Mouse (Mus musculus) neural tube, embryonic 12.5 days (tissue): ENCODE results near the gene Phyhipl. TPM values are rescaled to one million over a fixed set of nuclear protein-coding genes. Genes with fewer than 3 reads are reported as not detected.

Experiments
- ATAC-seq: fragments of 200-750 bp; cut with Nextera tagmentation; 2 replicates; pipeline ENCODE4 v1.8.0; 2017; ENCODE audit warnings: low read depth, mild to moderate bottlenecking, moderate TSS enrichment, moderate library complexity; ENCODE audit not compliant: low FRiP score
- H3K27ac ChIP-seq: fragments of 300-500 bp; sonication (generic); 2 replicates; pipeline ENCODE4 v1.5.1; 2016
- H3K27me3 ChIP-seq: fragments of 300-500 bp; sonication (generic); replicated peaks from 2 replicates; pipeline ENCODE4 v1.6.1; 2016; ENCODE audit warnings: mild to moderate bottlenecking
- H3K36me3 ChIP-seq: fragments of 300-500 bp; sonication (generic); 2 replicates; pipeline ENCODE4 v1.6.1; 2016; ENCODE audit warnings: mild to moderate bottlenecking
- H3K4me1 ChIP-seq: fragments of 300-500 bp; sonication (generic); 2 replicates; pipeline ENCODE4 v1.6.1; 2016
- H3K4me2 ChIP-seq: fragments of 300-500 bp; sonication (generic); replicated peaks from 2 replicates; pipeline ENCODE4 v1.6.1; 2016; ENCODE audit warnings: mild to moderate bottlenecking
- H3K4me3 ChIP-seq: fragments of 300-500 bp; sonication (generic); 2 replicates; pipeline ENCODE4 v1.5.1; 2016
- H3K9ac ChIP-seq: fragments of 300-500 bp; sonication (generic); 2 replicates; pipeline ENCODE4 v1.6.1; 2016; ENCODE audit warnings: mild to moderate bottlenecking
- H3K9me3 ChIP-seq: fragments of 300-500 bp; sonication (generic); 2 replicates; pipeline ENCODE4 v1.6.1; 2016; ENCODE audit warnings: mild to moderate bottlenecking
- WGBS: fragments of 180-500 bp; shearing (Covaris S2); methylation state at CpG from one replicate; pipeline ENCODE4 v1.1.7; 2016; 5-methylcytosine and 5-hydroxymethylcytosine counted together
- polyA plus RNA-seq: library from polyadenylated mRNA; unstranded; fragments of >200 nt; fragmentation: Nextera tagmentation; extraction: Ambion mirVana; gene quantifications from 2 replicates; pipeline ENCODE4 v1.2.1, GENCODE M21; 2016

Phyhipl gene
- polyA plus RNA-seq, 1 experiment from 2014 or later: 203 TPM

DNA sequence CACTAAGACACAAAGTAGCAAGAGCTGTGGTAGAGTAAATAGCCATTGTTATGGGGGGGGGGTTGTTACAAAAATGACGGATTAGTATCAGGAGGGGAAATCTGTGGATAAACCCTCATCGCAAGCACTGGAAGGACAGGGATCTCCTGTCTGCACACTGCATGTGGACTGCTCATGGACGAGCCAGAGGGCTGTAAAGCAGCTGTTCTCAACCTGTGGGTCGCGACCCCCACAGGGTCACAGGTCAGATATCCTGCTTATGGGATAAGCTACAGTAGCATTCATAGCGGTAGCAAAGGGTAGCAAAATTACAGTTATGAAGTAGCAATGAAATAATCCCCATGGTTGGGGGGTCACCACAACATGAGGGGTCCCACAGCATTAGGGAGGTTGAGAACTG, 39.4 kb downstream of the Phyhipl start:
- WGBS: 84% methylated on average over 6 of the region's 6 CpGs
- no peak for ATAC-seq
- H3K9me3 ChIP-seq: no peaks in the 10 kb centered on the region
- H3K4me1 ChIP-seq: no peaks in the 10 kb centered on the region
- no peak overlapping the region for H3K4me2 ChIP-seq
- H3K4me3 ChIP-seq: no peak overlapping the region
- no peaks in the 10 kb centered on the region for H3K36me3 ChIP-seq
- no peaks in the 10 kb centered on the region for H3K27me3 ChIP-seq
- H3K27ac ChIP-seq: no peak overlapping the region
- no peak overlapping the region for H3K9ac ChIP-seq

DNA sequence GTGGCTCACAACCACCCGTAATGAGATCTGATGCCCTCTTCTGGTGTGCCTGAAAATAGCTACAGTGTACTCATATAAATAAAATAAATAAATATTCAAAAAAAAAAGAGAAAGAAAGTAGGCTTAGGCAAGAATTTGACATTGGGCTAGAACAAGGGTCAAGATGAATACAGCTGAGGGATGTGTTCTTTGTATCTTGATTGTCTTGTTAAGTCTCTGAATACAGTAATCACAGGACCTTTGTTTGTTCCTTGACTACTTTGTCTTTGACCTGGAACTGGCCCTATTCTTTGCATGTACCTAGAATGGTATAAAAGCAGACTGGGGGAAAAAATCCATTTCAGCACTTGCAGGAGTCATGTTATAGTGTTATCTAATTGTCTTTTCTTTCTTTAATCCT, 44.1 kb downstream of the Phyhipl start:
- H3K27me3 ChIP-seq: no peaks in the 10 kb centered on the region
- no peak overlapping the region for H3K9ac ChIP-seq
- H3K4me3 ChIP-seq: no peak overlapping the region
- no peaks in the 10 kb centered on the region for H3K9me3 ChIP-seq
- WGBS: 100% methylated on average over 1 of the region's 1 CpGs
- H3K36me3 ChIP-seq: no peaks in the 10 kb centered on the region
- no peak for ATAC-seq
- no peak overlapping the region for H3K4me2 ChIP-seq
- no peak overlapping the region for H3K27ac ChIP-seq
- no peaks in the 10 kb centered on the region for H3K4me1 ChIP-seq

DNA sequence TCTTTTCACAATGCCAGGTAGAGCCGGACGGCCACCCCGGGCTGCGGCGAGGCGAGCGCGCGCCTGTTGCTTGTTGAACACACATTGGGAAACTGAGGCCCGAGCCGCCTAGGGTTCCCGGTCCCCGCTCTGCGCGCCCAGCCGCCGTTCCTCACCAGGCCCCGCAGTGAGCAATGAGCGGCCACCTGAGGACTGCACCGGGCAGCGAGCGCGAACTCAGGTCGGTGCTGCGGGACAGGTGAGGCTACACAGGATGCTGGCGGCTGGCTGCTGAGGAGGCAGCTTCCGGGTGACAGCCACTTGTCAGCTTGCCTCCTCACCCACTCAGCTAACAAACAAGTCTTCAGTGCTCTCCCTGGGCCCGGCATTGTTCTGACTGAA, 55.9 kb downstream of the Phyhipl start:
- peak; percentile 59 for ATAC-seq
- H3K27ac ChIP-seq: peak overlapping the region; percentile 95

DNA sequence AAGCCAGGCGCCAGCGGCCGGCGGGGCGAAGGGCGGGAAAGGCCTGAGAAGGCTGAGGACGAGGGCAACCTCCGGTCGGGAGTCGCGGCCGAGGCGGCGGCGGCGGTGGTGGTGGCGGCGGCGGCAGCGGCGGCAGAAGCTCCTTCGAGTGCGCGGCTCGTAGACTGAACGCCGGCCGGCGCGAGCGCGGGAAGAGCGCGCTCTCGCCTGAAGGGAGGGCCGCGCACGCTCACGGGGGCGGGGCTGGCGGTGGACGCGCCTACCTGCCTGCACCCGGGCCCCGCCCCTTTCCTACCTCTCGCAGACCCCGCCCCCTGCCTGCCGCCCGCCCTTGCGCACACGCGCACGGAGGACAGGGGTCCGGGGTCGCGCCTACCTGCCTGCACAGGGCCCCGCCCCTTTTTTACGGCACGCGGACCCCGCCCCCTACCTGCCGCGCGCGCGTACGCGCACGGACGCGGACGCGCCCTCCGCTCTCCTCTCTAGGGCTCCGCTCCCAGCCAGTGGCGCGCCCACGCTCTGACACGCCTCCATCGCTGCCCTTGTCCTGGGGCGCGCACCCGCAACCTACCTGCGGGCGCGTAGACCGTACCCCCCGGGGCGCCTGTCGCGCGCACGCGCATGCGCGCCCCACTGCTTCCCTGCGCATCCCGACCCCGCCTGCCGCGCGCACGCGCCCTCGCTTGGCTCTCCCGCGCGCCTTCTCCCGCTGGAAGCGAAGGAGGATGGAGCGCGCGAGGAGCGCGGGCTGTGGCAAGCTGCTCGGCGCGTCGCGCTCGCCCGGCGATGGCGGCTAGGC, 56.4 kb downstream of the Phyhipl start:
- Histone ChIP-seq H3K4me2 (peak overlapping the region; percentile 91), H3K36me3 (0 out of 2 replicates have a peak, but pooled peaks cover under 1% of the 10 kb centered on the region), H3K27me3 (no peaks in the 10 kb centered on the region; the same call in 1 of the 2 replicates), H3K4me3 (peak overlapping the region; percentile 88), H3K9me3 (peaks cover 2% of the 10 kb centered on the region; the same call in 1 of the 2 replicates), H3K27ac (peak overlapping the region; percentile 95), H3K9ac (peak overlapping the region; percentile 95), H3K4me1 (peaks cover 6% of the 10 kb centered on the region)
- under 1% methylated on average over 105 of the region's 124 CpGs for WGBS
- ATAC-seq: peak; percentile 91

More for the DNA sequence above, 55.9 kb downstream of the Phyhipl start:
- peaks cover 3% of the 10 kb centered on the region for H3K4me1 ChIP-seq
- H3K9me3 ChIP-seq: peaks cover 5% of the 10 kb centered on the region; the same call in 1 of the 2 replicates
- H3K9ac ChIP-seq: peak overlapping the region; percentile 95
- H3K4me3 ChIP-seq: peak overlapping the region; percentile 88
- WGBS: under 1% methylated on average over 28 of the region's 28 CpGs
- 0 out of 2 replicates have a peak, but pooled peaks cover 3% of the 10 kb centered on the region for H3K36me3 ChIP-seq
- H3K4me2 ChIP-seq: peak overlapping the region; percentile 91
- no peaks in the 10 kb centered on the region; the same call in 1 of the 2 replicates for H3K27me3 ChIP-seq

DNA sequence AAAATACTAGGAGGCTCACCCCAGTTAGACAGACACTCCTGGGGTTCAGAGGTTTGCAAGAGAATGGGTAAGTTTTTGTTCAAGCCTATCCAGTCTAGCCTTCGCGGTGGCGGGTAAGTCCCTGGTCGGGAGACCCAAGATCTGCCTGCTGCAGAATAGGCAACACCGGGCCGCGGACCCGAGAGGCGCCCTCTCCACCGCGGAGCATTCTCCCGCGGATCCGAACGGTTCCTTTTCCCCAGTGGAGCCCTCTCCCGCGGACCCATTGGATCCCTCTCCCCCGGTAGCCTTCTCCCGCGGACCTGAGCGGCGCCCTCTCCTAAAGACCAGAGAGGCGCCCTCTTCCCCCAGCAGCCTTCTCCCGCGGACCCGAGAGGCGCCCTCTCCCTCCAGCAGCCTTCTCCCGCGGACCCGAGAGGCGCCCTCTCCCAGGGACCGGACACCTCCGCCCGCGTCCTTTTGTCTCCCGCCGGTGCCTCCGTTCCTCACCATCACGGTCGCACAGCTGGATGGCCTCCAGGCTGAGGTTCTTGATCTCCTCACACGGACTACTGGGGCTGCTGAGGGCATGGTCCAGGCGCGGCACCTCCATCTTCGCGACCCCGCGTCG, 57.1 kb downstream of the Phyhipl start:
- Histone ChIP-seq H3K27ac (peak overlapping the region; percentile 95), H3K4me3 (peak overlapping the region; percentile 88), H3K4me1 (peaks cover 11% of the 10 kb centered on the region), H3K9me3 (no peaks in the 10 kb centered on the region), H3K9ac (peak overlapping the region; percentile 95), H3K4me2 (peak overlapping the region; percentile 91), H3K27me3 (no peaks in the 10 kb centered on the region; the same call in 1 of the 2 replicates), H3K36me3 (no peaks in the 10 kb centered on the region)
- ATAC-seq: peak; percentile 73
- under 1% methylated on average over 48 of the region's 48 CpGs for WGBS

DNA sequence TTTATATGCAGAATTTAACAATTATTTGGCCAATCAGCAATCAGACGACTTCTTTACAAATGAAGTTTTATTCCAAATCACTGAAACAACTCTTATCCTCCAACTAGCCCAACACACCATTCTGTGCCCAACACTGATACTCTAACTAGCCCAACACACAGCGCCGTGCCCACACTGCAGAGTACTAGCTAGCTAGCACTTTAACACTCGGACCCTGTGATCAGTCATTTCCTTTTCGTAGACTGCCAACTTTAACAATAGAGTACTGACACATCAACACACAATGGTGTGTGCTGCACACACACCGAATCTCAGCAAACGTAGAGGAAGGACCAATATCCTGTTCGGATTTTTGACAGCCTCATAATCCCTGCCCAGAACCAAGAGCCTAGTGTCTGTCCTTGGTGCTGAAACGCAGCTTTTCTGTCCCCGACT, 57.7 kb downstream of the Phyhipl start:
- peaks cover 11% of the 10 kb centered on the region for H3K4me1 ChIP-seq
- peak overlapping the region; percentile 95 for H3K27ac ChIP-seq
- H3K9me3 ChIP-seq: no peaks in the 10 kb centered on the region
- WGBS: 8% methylated on average over 10 of the region's 10 CpGs
- no peaks in the 10 kb centered on the region; the same call in 1 of the 2 replicates for H3K27me3 ChIP-seq
- ATAC-seq: peak; percentile 25
- H3K9ac ChIP-seq: peak overlapping the region; percentile 95
- no peaks in the 10 kb centered on the region for H3K36me3 ChIP-seq
- peak overlapping the region; percentile 91 for H3K4me2 ChIP-seq
- peak overlapping the region; percentile 88 for H3K4me3 ChIP-seq

DNA sequence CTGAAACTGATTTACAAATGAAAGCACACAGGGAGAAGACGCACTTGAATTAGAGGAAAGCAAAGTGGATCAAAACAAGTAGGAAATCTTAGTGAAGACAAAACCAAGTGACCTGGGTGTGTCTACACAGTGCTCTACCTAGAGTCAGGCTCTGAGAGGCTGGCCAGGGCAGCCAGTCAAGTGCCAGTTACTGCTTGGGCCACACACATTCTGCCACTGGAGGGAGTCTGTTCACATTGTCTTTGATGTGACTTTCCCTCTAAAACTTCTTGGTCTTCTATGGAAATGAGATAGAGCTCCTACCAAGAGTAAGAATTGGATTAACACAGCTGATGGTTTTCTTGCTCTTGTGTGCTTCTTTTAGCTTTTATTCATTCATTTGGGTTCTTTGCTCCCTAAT, 61.8 kb downstream of the Phyhipl start:
- Histone ChIP-seq H3K4me3 (no peak overlapping the region), H3K9ac (no peak overlapping the region), H3K27me3 (no peaks in the 10 kb centered on the region), H3K36me3 (no peaks in the 10 kb centered on the region), H3K4me1 (peaks cover 11% of the 10 kb centered on the region), H3K27ac (no peak overlapping the region), H3K4me2 (peak overlapping the region; percentile 44), H3K9me3 (no peaks in the 10 kb centered on the region)
- 33% methylated on average over 1 of the region's 1 CpGs for WGBS
- no peak for ATAC-seq

DNA sequence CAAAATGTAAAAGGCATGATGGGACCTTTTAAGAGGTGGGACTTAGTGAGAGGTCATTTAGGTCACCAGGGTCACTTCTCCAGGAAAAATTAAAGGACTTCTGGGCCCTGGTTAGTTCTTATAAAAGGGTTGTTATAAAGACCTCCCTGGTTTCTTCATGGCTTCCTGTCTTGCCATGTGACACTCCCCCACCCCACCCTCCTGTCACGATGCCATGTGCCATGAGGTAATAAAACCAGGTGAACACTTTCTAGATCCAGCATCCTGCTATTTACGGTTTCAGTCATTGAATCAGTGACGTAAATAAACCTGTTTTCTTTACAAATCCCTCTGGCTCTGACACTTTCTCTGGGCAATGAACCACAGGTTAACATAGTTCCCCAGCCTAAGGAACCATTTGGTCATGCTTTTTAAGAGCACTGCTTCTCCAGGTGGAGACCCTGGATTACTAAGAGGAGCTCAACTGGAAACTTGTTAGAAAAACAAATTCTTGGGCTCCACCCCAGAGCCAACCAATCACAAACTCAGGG, 68.8 kb downstream of the Phyhipl start:
- Histone ChIP-seq H3K36me3 (no peaks in the 10 kb centered on the region), H3K9ac (no peak overlapping the region), H3K9me3 (no peaks in the 10 kb centered on the region), H3K27me3 (no peaks in the 10 kb centered on the region), H3K4me1 (peaks cover 3% of the 10 kb centered on the region; the same call in 1 of the 2 replicates), H3K4me3 (no peak overlapping the region), H3K4me2 (no peak overlapping the region), H3K27ac (no peak overlapping the region)
- ATAC-seq: no peak
- 70% methylated on average over 3 of the region's 3 CpGs for WGBS

DNA sequence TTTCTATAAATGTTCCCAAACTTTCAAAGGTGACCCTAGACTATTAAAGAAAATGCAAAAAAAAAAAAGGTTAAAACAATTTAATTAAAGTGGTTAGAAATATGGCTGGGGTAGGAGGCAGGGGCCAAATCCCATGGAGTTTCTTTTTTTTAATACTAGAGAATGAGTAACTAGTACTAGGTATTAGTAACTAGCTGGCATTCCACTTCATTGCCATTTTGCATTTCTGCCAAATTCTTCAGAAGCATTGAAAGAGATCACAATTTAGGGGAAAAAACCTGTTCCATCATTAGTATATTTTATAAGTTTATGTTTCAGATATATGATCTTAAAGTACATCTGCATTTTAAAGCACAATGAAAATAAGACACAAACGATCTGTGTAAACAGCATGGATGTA, 71.6 kb downstream of the Phyhipl start:
- ATAC-seq: no peak
- no peak overlapping the region for H3K27ac ChIP-seq
- WGBS: 88% methylated on average over 1 of the region's 1 CpGs

DNA sequence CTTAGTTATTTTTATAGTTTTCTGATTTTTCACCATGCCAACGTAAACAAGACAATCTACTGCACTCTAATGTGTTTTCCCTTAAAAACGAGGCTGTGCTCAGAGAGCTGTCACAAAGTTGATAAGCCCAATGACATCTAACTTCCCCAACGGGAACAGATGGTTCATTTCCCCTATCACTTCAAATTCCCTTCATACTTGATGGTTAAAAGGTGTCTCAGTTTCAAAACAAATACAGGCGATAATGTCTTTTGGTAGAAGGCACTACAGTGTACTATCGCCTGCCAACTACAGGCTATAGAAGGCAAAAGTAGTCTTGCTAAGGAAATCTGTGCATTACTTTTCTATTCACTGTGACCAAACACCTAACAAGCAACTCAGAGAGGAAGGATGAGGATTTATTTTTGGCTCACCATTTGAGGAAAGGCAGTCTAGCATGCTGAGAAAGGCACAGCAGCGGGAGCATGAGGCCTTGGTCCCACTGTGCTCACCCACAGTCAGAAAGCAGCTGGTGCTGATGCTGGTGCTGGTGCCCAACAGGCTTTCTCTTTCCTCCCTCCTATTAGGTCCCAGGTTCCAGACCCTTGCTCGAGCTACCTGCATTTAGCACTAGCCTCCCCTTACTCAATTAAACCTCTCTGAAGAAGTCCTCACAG, 74.1 kb downstream of the Phyhipl start:
- Histone ChIP-seq H3K9ac (no peak overlapping the region), H3K4me2 (no peak overlapping the region), H3K9me3 (no peaks in the 10 kb centered on the region), H3K4me3 (no peak overlapping the region), H3K4me1 (no peaks in the 10 kb centered on the region), H3K27ac (no peak overlapping the region), H3K36me3 (no peaks in the 10 kb centered on the region), H3K27me3 (no peaks in the 10 kb centered on the region)
- WGBS: 81% methylated on average over 7 of the region's 7 CpGs
- ATAC-seq: no peak

More for the DNA sequence above, 71.6 kb downstream of the Phyhipl start:
- Histone ChIP-seq H3K36me3 (no peaks in the 10 kb centered on the region), H3K9ac (no peak overlapping the region), H3K4me3 (no peak overlapping the region), H3K4me2 (no peak overlapping the region), H3K9me3 (no peaks in the 10 kb centered on the region), H3K4me1 (peaks cover 3% of the 10 kb centered on the region; the same call in 1 of the 2 replicates), H3K27me3 (no peaks in the 10 kb centered on the region)

DNA sequence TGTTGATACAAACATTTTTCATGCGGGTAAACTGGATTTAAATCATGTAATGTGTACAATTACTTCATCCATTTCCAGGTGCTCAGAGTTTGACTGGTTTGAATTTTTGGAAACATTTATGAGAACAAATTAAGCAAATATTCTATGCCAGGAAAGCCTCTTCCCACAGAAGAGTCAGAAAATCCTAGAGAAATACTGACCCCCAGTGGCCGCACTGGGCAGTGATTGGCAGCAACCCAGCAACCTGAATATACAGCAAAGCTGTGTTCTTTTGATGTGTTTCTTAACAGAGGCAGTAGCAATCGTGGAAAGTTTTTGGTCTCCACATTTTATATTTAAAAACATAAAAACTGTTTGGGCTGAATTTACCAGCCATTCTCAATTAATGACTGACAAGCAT, 92.1 kb downstream of the Phyhipl start:
- no peaks in the 10 kb centered on the region for H3K27me3 ChIP-seq
- no peak overlapping the region for H3K9ac ChIP-seq
- ATAC-seq: no peak; the same call in 1 of the 2 replicates
- H3K36me3 ChIP-seq: peaks cover 43% of the 10 kb centered on the region
- H3K9me3 ChIP-seq: no peaks in the 10 kb centered on the region
- no peak overlapping the region for H3K27ac ChIP-seq
- no peak overlapping the region for H3K4me3 ChIP-seq
- 35% methylated on average over 3 of the region's 3 CpGs for WGBS
- no peaks in the 10 kb centered on the region for H3K4me1 ChIP-seq
- no peak overlapping the region for H3K4me2 ChIP-seq

DNA sequence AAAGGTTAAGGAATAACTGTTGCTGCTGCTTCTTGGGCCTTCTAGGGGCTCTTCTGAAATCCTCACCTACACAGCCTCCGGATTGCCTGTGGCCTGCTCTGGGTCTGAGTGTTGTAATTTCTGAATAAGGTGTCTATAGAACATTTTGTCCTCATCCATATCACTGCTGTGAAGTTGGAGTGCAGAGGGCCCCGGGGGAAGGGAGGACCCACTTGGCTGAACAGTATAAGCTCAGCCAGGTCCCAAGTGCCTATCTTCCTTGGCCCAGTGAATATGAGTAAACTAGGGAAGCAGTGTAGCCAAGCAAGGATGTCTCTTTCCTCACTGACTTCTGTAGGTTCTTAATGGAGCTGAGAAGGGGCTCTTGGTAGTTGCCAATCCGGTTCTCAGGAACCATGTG, 103.2 kb downstream of the Phyhipl start:
- Histone ChIP-seq H3K36me3 (peaks cover 60% of the 10 kb centered on the region), H3K4me2 (no peak overlapping the region), H3K9me3 (no peaks in the 10 kb centered on the region), H3K27me3 (no peaks in the 10 kb centered on the region), H3K4me3 (no peak overlapping the region), H3K27ac (no peak overlapping the region), H3K4me1 (no peaks in the 10 kb centered on the region), H3K9ac (no peak overlapping the region)
- no peak for ATAC-seq
- 95% methylated on average over 3 of the region's 3 CpGs for WGBS
